Mouse (Mus musculus) testis, adult 2 months (tissue): ENCODE data around the gene Mex3a.

Source experiments
- CTCF ChIP-seq: fragments of 200-500 bp; IDR thresholded peaks from 2 replicates; pipeline ENCODE4 v1.5.1; 2012; ENCODE audit warnings: low read depth, mild to moderate bottlenecking, inconsistent platforms, low read length, moderate library complexity; ENCODE audit not compliant: control insufficient read depth, insufficient read depth, insufficient replicate concordance
- POLR2A ChIP-seq: fragments of 200-500 bp; IDR thresholded peaks from 2 replicates; pipeline ENCODE4 v1.6.1; 2012; ENCODE audit warnings: low read depth, mild to moderate bottlenecking, inconsistent platforms, low read length, moderate library complexity; ENCODE audit not compliant: control insufficient read depth

DNA sequence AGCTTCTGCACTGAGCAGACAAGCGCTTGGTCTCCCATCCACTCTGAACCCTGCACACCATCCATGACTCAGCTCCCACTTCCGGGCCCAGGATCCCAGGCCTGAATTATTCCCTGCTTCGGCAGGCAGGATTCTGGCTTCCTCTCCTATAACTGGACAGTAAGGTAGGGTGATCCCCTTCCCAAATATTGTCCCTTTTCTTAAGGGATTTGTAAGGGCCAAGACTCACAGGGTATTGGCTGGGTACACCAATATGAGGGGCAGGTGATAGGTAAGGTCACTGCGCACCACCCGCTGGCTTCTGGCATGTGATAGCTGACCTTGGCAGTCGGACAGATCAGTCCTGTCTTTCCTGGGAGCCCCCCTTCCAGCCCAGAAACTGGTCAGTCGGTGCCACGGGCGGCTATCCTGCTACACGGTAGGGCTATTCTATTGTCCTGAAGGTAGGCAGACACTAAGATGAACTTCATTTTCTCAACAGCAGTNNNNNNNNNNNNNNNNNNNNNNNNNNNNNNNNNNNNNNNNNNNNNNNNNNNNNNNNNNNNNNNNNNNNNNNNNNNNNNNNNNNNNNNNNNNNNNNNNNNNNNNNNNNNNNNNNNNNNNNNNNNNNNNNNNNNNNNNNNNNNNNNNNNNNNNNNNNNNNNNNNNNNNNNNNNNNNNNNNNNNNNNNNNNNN lies 36.3 kb upstream of the Mex3a start:
- no peak for TF ChIP-seq CTCF
- TF ChIP-seq POLR2A: no peak
